Mouse (Mus musculus) forebrain, embryonic 13.5 days (tissue): ENCODE results near the gene Efnb3. TPM values are rescaled to one million over a fixed set of nuclear protein-coding genes. Genes with fewer than 3 reads are reported as not detected.

Experiments
- ATAC-seq: fragments of 200-750 bp; cut with Nextera tagmentation; 2 replicates; pipeline ENCODE4 v1.8.0; 2017
- H3K27ac ChIP-seq: fragments of 300-500 bp; sonication (generic); 2 replicates; pipeline ENCODE4 v1.5.1; 2015; ENCODE audit warnings: inconsistent platforms, mild to moderate bottlenecking, moderate library complexity
- H3K27me3 ChIP-seq: fragments of 300-500 bp; sonication (generic); 2 replicates; pipeline ENCODE4 v1.6.1; 2015; ENCODE audit warnings: mild to moderate bottlenecking, inconsistent platforms
- H3K36me3 ChIP-seq: fragments of 300-500 bp; sonication (generic); 2 replicates; pipeline ENCODE4 v1.6.1; 2015; ENCODE audit warnings: mild to moderate bottlenecking, inconsistent platforms; ENCODE audit not compliant: poor library complexity, severe bottlenecking
- H3K4me1 ChIP-seq: fragments of 300-500 bp; sonication (generic); 2 replicates; pipeline ENCODE4 v1.6.1; 2015; ENCODE audit warnings: inconsistent platforms
- H3K4me2 ChIP-seq: fragments of 300-500 bp; sonication (generic); 2 replicates; pipeline ENCODE4 v1.6.1; 2015; ENCODE audit warnings: inconsistent platforms, mild to moderate bottlenecking, moderate library complexity
- H3K4me3 ChIP-seq: fragments of 300-500 bp; sonication (generic); 2 replicates; pipeline ENCODE4 v1.5.1; 2015; ENCODE audit warnings: mild to moderate bottlenecking, inconsistent platforms
- H3K9ac ChIP-seq: fragments of 300-500 bp; sonication (generic); 2 replicates; pipeline ENCODE4 v1.6.1; 2015; ENCODE audit warnings: mild to moderate bottlenecking, inconsistent platforms
- H3K9me3 ChIP-seq: fragments of 300-500 bp; sonication (generic); replicated peaks from 2 replicates; pipeline ENCODE4 v1.6.1; 2016; ENCODE audit warnings: inconsistent platforms
- WGBS: fragments of 180-500 bp; shearing (Covaris S2); methylation state at CpG from one replicate; pipeline ENCODE4 v1.1.7; 2015; 5-methylcytosine and 5-hydroxymethylcytosine counted together
- polyA plus RNA-seq: library from polyadenylated mRNA; unstranded; fragments of >200 nt; fragmentation: Nextera tagmentation; extraction: Ambion mirVana; gene quantifications from 2 replicates; pipeline ENCODE4 v1.2.1, GENCODE M21; 2015

The Efnb3 gene
- polyA plus RNA-seq, 1 experiment from 2014 or later: 63.1 TPM

GRCm38 (mm10) chr11:69559183-69559582 lies 822 bp downstream of the Efnb3 start:
- Histone ChIP-seq H3K4me3 (peak overlapping the region; percentile 83), H3K36me3 (peaks cover 44% of the 10 kb centered on the region), H3K27me3 (no peaks in the 10 kb centered on the region), H3K9ac (peak overlapping the region; percentile 98), H3K4me2 (peak overlapping the region; percentile 98), H3K4me1 (peaks cover 87% of the 10 kb centered on the region), H3K9me3 (no peaks in the 10 kb centered on the region), H3K27ac (peak overlapping the region; percentile 87)
- WGBS: 9% methylated on average over 5 of the region's 5 CpGs
- ATAC-seq: no peak

- H3K9ac ChIP-seq: peak overlapping the region; percentile 98
- H3K4me2 ChIP-seq: peak overlapping the region; percentile 98
- H3K36me3 ChIP-seq: peaks cover 42% of the 10 kb centered on the region
- 52% methylated on average over 6 of the region's 6 CpGs for WGBS
- peak overlapping the region; percentile 70 for H3K27ac ChIP-seq
- H3K9me3 ChIP-seq: no peaks in the 10 kb centered on the region
- no peak for ATAC-seq
- H3K27me3 ChIP-seq: no peaks in the 10 kb centered on the region
- peak overlapping the region; percentile 83 for H3K4me3 ChIP-seq
- peaks cover 88% of the 10 kb centered on the region for H3K4me1 ChIP-seq
Measured at GRCm38 (mm10) chr11:69558756-69559155, 1.2 kb downstream of the Efnb3 start.

GRCm38 (mm10) chr11:69557381-69557958 lies 2.5 kb downstream of the Efnb3 start:
- Histone ChIP-seq H3K9me3 (no peaks in the 10 kb centered on the region), H3K27me3 (no peaks in the 10 kb centered on the region), H3K4me2 (peak overlapping the region; percentile 98), H3K27ac (peak overlapping the region; percentile 70), H3K4me1 (peaks cover 99% of the 10 kb centered on the region), H3K4me3 (peak overlapping the region; percentile 83), H3K36me3 (peaks cover 29% of the 10 kb centered on the region), H3K9ac (peak overlapping the region; percentile 98)
- ATAC-seq: no peak
- 11% methylated on average over 14 of the region's 14 CpGs for WGBS

- H3K4me1 ChIP-seq: peaks cover 84% of the 10 kb centered on the region
- H3K9me3 ChIP-seq: no peaks in the 10 kb centered on the region
- 83% methylated on average over 5 of the region's 5 CpGs for WGBS
- H3K27me3 ChIP-seq: no peaks in the 10 kb centered on the region
- H3K4me3 ChIP-seq: no peak overlapping the region
- peaks cover 19% of the 10 kb centered on the region for H3K36me3 ChIP-seq
- no peak overlapping the region for H3K4me2 ChIP-seq
- no peak for ATAC-seq
- peak overlapping the region; percentile 70 for H3K27ac ChIP-seq
- no peak overlapping the region for H3K9ac ChIP-seq
Measured at GRCm38 (mm10) chr11:69554539-69555140, 5.4 kb downstream of the Efnb3 start.

- H3K4me1 ChIP-seq: peaks cover 82% of the 10 kb centered on the region
- 0% methylated on average over 2 of the region's 2 CpGs for WGBS
- peak overlapping the region; percentile 52 for H3K9ac ChIP-seq
- no peaks in the 10 kb centered on the region for H3K27me3 ChIP-seq
- H3K27ac ChIP-seq: peak overlapping the region; percentile 94
- no peaks in the 10 kb centered on the region for H3K9me3 ChIP-seq
- 0 out of 2 replicates have a peak overlapping the region, but pooled peaks have one; percentile 16 for H3K4me3 ChIP-seq
- H3K36me3 ChIP-seq: peaks cover 19% of the 10 kb centered on the region
- H3K4me2 ChIP-seq: peak overlapping the region; percentile 49
- peak; percentile 2; the same call in 1 of the 2 replicates for ATAC-seq
Measured at GRCm38 (mm10) chr11:69553341-69553721, 6.7 kb downstream of the Efnb3 start.

GRCm38 (mm10) chr11:69552622-69553340 lies 7.2 kb downstream of the Efnb3 start:
- H3K9ac ChIP-seq: peak overlapping the region; percentile 52
- peaks cover 19% of the 10 kb centered on the region for H3K36me3 ChIP-seq
- H3K4me3 ChIP-seq: peak overlapping the region; percentile 16; the same call in 1 of the 2 replicates
- H3K9me3 ChIP-seq: no peaks in the 10 kb centered on the region
- H3K27me3 ChIP-seq: no peaks in the 10 kb centered on the region
- peak overlapping the region; percentile 94 for H3K27ac ChIP-seq
- H3K4me2 ChIP-seq: peak overlapping the region; percentile 49
- WGBS: 10% methylated on average over 14 of the region's 14 CpGs
- peaks cover 82% of the 10 kb centered on the region for H3K4me1 ChIP-seq
- ATAC-seq: peak; percentile 88

GRCm38 (mm10) chr11:69551310-69551709 lies 8.7 kb downstream of the Efnb3 start:
- no peak for ATAC-seq
- Histone ChIP-seq H3K27me3 (no peaks in the 10 kb centered on the region), H3K27ac (peak overlapping the region; percentile 40; the same call in 1 of the 2 replicates), H3K4me1 (peaks cover 82% of the 10 kb centered on the region), H3K4me3 (no peak overlapping the region), H3K4me2 (no peak overlapping the region), H3K9me3 (no peaks in the 10 kb centered on the region), H3K36me3 (peaks cover 19% of the 10 kb centered on the region), H3K9ac (no peak overlapping the region)
- WGBS: 51% methylated on average over 4 of the region's 4 CpGs

GRCm38 (mm10) chr11:69549060-69549656 lies 10.8 kb downstream of the Efnb3 start, which contains the start of gene Dnah2:
Gene Dnah2 (minus strand): TSS chr11:69549110.
- Histone ChIP-seq H3K36me3 (0 out of 2 replicates have a peak, but pooled peaks cover 2% of the 10 kb centered on the region), H3K4me3 (no peak within 1 kb of the TSS), H3K4me1 (peaks cover 79% of the 10 kb centered on the region), H3K27me3 (no peaks in the 10 kb centered on the region), H3K4me2 (peak within 1 kb of the TSS; percentile 87; the same call in 1 of the 2 replicates), H3K27ac (peak within 1 kb of the TSS; percentile 91), H3K9ac (peak within 1 kb of the TSS; percentile 17; the same call in 1 of the 2 replicates), H3K9me3 (no peaks in the 10 kb centered on the region)
- ATAC-seq: no peak
- WGBS: 54% methylated on average over 12 of the region's 12 CpGs

GRCm38 (mm10) chr11:69547071-69547470 lies 12.9 kb downstream of the Efnb3 start:
- peak overlapping the region; percentile 87 for H3K4me2 ChIP-seq
- H3K9me3 ChIP-seq: no peaks in the 10 kb centered on the region
- peak overlapping the region; percentile 47 for H3K4me3 ChIP-seq
- WGBS: 2% methylated on average over 15 of the region's 15 CpGs
- H3K4me1 ChIP-seq: peaks cover 73% of the 10 kb centered on the region
- no peaks in the 10 kb centered on the region for H3K36me3 ChIP-seq
- H3K27ac ChIP-seq: peak overlapping the region; percentile 91
- peak overlapping the region; percentile 73 for H3K9ac ChIP-seq
- H3K27me3 ChIP-seq: no peaks in the 10 kb centered on the region
- ATAC-seq: peak; percentile 34

GRCm38 (mm10) chr11:69546423-69547053 lies 13.5 kb downstream of the Efnb3 start:
- peak overlapping the region; percentile 91 for H3K27ac ChIP-seq
- H3K36me3 ChIP-seq: no peaks in the 10 kb centered on the region
- peak overlapping the region; percentile 47 for H3K4me3 ChIP-seq
- under 1% methylated on average over 44 of the region's 44 CpGs for WGBS
- no peaks in the 10 kb centered on the region for H3K27me3 ChIP-seq
- peak; percentile 71 for ATAC-seq
- no peaks in the 10 kb centered on the region for H3K9me3 ChIP-seq
- H3K4me1 ChIP-seq: peaks cover 71% of the 10 kb centered on the region
- peak overlapping the region; percentile 87 for H3K4me2 ChIP-seq
- peak overlapping the region; percentile 73 for H3K9ac ChIP-seq

GRCm38 (mm10) chr11:69545957-69546356 lies 14.0 kb downstream of the Efnb3 start:
- Histone ChIP-seq H3K27me3 (no peaks in the 10 kb centered on the region), H3K36me3 (no peaks in the 10 kb centered on the region), H3K4me3 (peak overlapping the region; percentile 47), H3K9ac (peak overlapping the region; percentile 73), H3K27ac (peak overlapping the region; percentile 91), H3K4me1 (peaks cover 71% of the 10 kb centered on the region), H3K9me3 (no peaks in the 10 kb centered on the region), H3K4me2 (peak overlapping the region; percentile 87)
- WGBS: 14% methylated on average over 7 of the region's 7 CpGs
- ATAC-seq: no peak
